Mouse (Mus musculus): ENCODE data around the gene Grin2a. TPM values are rescaled to one million over a fixed set of nuclear protein-coding genes. Genes with fewer than 3 reads are reported as not detected.

Grin2a gene
- polyA plus RNA-seq, 1 experiment = 4.2 TPM

- 70% methylated on average over 3 of the region's 3 CpGs for WGBS
- H3K27ac ChIP-seq (ENCODE audit: insufficient read depth, low read depth, low read length) = no peak overlapping the region
Measured at GRCm38 (mm10) chr16:9900996-9901395, 94.4 kb downstream of the Grin2a start.

DNA sequence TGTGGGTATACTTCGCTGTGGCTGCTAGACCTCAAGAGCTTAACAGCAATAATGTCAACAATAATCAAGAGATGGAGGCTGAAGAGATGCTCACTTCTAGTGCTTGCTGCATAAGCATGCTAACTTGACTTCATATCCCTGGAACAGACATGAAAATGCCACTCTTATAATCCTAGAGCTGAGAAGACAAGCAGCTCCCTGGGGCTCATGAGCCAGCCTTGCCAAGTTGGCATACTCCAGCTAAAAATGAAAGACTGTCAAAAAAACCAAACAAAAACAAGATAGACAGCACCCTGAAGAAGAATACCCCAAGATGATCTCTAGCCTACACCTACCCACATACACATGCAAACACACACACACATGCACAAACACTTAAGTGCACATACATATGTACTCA lies 95.2 kb downstream of the Grin2a start:
- Histone ChIP-seq H3K27me3 (ENCODE audit: control insufficient read depth, insufficient read depth, low read length) (no peaks in the 10 kb centered on the region), H3K27ac (ENCODE audit: insufficient read depth, low read depth, low read length) (no peak overlapping the region), H3K36me3 (ENCODE audit: control insufficient read depth, insufficient read depth, low read length) (no peaks in the 10 kb centered on the region), H3K4me1 (ENCODE audit: control insufficient read depth, insufficient read depth, insufficient read length, low read length) (no peaks in the 10 kb centered on the region), H3K4me3 (ENCODE audit: low read depth, low read length) (no peak overlapping the region)
- WGBS = 95% methylated on average over 1 of the region's 1 CpGs
- no peak for TF ChIP-seq CTCF (IDR thresholded peaks at IDR 0.05; ENCODE audit: extremely low read depth, insufficient read length, insufficient replicate concordance, low read depth, low read length)
- TF ChIP-seq POLR2A (IDR thresholded peaks at IDR 0.05; ENCODE audit: low read depth, low read length) = no peak

More at GRCm38 (mm10) chr16:9900996-9901395, 94.4 kb downstream of the Grin2a start:
- Histone ChIP-seq H3K4me1 (ENCODE audit: control insufficient read depth, insufficient read depth, insufficient read length, low read length) (no peaks in the 10 kb centered on the region), H3K27me3 (ENCODE audit: control insufficient read depth, insufficient read depth, low read length) (no peaks in the 10 kb centered on the region), H3K36me3 (ENCODE audit: control insufficient read depth, insufficient read depth, low read length) (no peaks in the 10 kb centered on the region), H3K4me3 (ENCODE audit: low read depth, low read length) (no peak overlapping the region)
- TF ChIP-seq CTCF (IDR thresholded peaks at IDR 0.05; ENCODE audit: extremely low read depth, insufficient read length, insufficient replicate concordance, low read depth, low read length) (no peak), POLR2A (IDR thresholded peaks at IDR 0.05; ENCODE audit: low read depth, low read length) (no peak)

- no peaks in the 10 kb centered on the region for H3K36me3 ChIP-seq (ENCODE audit: control insufficient read depth, insufficient read depth, low read length)
- no peaks in the 10 kb centered on the region for H3K4me1 ChIP-seq (ENCODE audit: control insufficient read depth, insufficient read depth, insufficient read length, low read length)
- 65% methylated on average over 2 of the region's 2 CpGs for WGBS
- no peak overlapping the region for H3K4me3 ChIP-seq (ENCODE audit: low read depth, low read length)
- H3K27me3 ChIP-seq (ENCODE audit: control insufficient read depth, insufficient read depth, low read length) = no peaks in the 10 kb centered on the region
- no peak overlapping the region for H3K27ac ChIP-seq (ENCODE audit: insufficient read depth, low read depth, low read length)
- TF ChIP-seq POLR2A (IDR thresholded peaks at IDR 0.05; ENCODE audit: low read depth, low read length) (no peak), CTCF (IDR thresholded peaks at IDR 0.05; ENCODE audit: extremely low read depth, insufficient read length, insufficient replicate concordance, low read depth, low read length) (no peak)
Measured at GRCm38 (mm10) chr16:9899176-9899575, 96.2 kb downstream of the Grin2a start.

DNA sequence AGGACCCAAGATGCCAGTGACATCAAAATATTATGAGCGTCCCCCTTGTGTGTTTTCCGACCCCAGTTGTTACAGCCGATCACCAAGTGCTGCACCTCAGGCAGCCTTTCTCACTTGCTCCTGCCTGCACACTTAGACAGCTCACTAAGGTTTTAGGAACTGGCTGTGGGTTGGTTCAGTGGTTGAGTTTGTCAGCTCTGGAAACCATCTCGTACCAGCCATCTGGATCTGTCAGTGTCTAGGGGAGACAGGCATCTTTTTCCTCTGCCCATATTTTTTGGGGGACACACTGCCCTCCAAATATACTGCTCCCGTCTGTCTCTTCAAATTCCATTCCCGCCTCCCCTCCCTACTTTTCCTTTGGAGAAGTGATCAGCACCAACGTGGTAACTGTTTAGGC lies 99.8 kb downstream of the Grin2a start:
- H3K4me1 ChIP-seq (ENCODE audit: control insufficient read depth, insufficient read depth, insufficient read length, low read length) = no peaks in the 10 kb centered on the region
- 68% methylated on average over 7 of the region's 7 CpGs for whole genome bisulfite sequencing
- no peak for TF ChIP-seq CTCF (IDR thresholded peaks at IDR 0.05; ENCODE audit: extremely low read depth, insufficient read length, insufficient replicate concordance, low read depth, low read length)
- TF ChIP-seq POLR2A (IDR thresholded peaks at IDR 0.05; ENCODE audit: low read depth, low read length) = no peak

GRCm38 (mm10) chr16:9886155-9886554 lies 109.2 kb downstream of the Grin2a start:
- TF ChIP-seq CTCF (IDR thresholded peaks at IDR 0.05; ENCODE audit: extremely low read depth, insufficient read length, insufficient replicate concordance, low read depth, low read length) (no peak), POLR2A (IDR thresholded peaks at IDR 0.05; ENCODE audit: low read depth, low read length) (no peak)
- Histone ChIP-seq H3K27me3 (ENCODE audit: control insufficient read depth, insufficient read depth, low read length) (no peaks in the 10 kb centered on the region), H3K36me3 (ENCODE audit: control insufficient read depth, insufficient read depth, low read length) (no peaks in the 10 kb centered on the region), H3K27ac (ENCODE audit: insufficient read depth, low read depth, low read length) (no peak overlapping the region), H3K4me1 (ENCODE audit: control insufficient read depth, insufficient read depth, insufficient read length, low read length) (no peaks in the 10 kb centered on the region), H3K4me3 (ENCODE audit: low read depth, low read length) (no peak overlapping the region)
- WGBS = 80% methylated on average over 4 of the region's 4 CpGs

More for the DNA sequence above, 99.8 kb downstream of the Grin2a start:
- Histone ChIP-seq H3K4me3 (ENCODE audit: low read depth, low read length) (no peak overlapping the region), H3K27me3 (ENCODE audit: control insufficient read depth, insufficient read depth, low read length) (no peaks in the 10 kb centered on the region), H3K36me3 (ENCODE audit: control insufficient read depth, insufficient read depth, low read length) (no peaks in the 10 kb centered on the region), H3K27ac (ENCODE audit: insufficient read depth, low read depth, low read length) (no peak overlapping the region)

- no peak for TF ChIP-seq POLR2A (IDR thresholded peaks at IDR 0.05; ENCODE audit: low read depth, low read length)
- TF ChIP-seq CTCF (IDR thresholded peaks at IDR 0.05; ENCODE audit: extremely low read depth, insufficient read length, insufficient replicate concordance, low read depth, low read length) = no peak
- no peaks in the 10 kb centered on the region for H3K36me3 ChIP-seq (ENCODE audit: control insufficient read depth, insufficient read depth, low read length)
- WGBS = 90% methylated on average over 2 of the region's 2 CpGs
- H3K27me3 ChIP-seq (ENCODE audit: control insufficient read depth, insufficient read depth, low read length) = no peaks in the 10 kb centered on the region
- no peak overlapping the region for H3K4me3 ChIP-seq (ENCODE audit: low read depth, low read length)
- H3K27ac ChIP-seq (ENCODE audit: insufficient read depth, low read depth, low read length) = no peak overlapping the region
- H3K4me1 ChIP-seq (ENCODE audit: control insufficient read depth, insufficient read depth, insufficient read length, low read length) = no peaks in the 10 kb centered on the region
Measured at GRCm38 (mm10) chr16:9884141-9884540, 111.2 kb downstream of the Grin2a start.

GRCm38 (mm10) chr16:9882420-9882819 lies 112.9 kb downstream of the Grin2a start:
- Histone ChIP-seq H3K36me3 (ENCODE audit: control insufficient read depth, insufficient read depth, low read length) (no peaks in the 10 kb centered on the region), H3K4me1 (ENCODE audit: control insufficient read depth, insufficient read depth, insufficient read length, low read length) (no peaks in the 10 kb centered on the region), H3K4me3 (ENCODE audit: low read depth, low read length) (no peak overlapping the region), H3K27ac (ENCODE audit: insufficient read depth, low read depth, low read length) (no peak overlapping the region), H3K27me3 (ENCODE audit: control insufficient read depth, insufficient read depth, low read length) (no peaks in the 10 kb centered on the region)
- 70% methylated on average over 4 of the region's 4 CpGs for WGBS
- no peak for TF ChIP-seq CTCF (IDR thresholded peaks at IDR 0.05; ENCODE audit: extremely low read depth, insufficient read length, insufficient replicate concordance, low read depth, low read length)
- no peak for TF ChIP-seq POLR2A (IDR thresholded peaks at IDR 0.05; ENCODE audit: low read depth, low read length)

All from small intestine, adult 2 months (tissue).